Mouse (Mus musculus): ENCODE results near the gene Atp5g2.

DNA sequence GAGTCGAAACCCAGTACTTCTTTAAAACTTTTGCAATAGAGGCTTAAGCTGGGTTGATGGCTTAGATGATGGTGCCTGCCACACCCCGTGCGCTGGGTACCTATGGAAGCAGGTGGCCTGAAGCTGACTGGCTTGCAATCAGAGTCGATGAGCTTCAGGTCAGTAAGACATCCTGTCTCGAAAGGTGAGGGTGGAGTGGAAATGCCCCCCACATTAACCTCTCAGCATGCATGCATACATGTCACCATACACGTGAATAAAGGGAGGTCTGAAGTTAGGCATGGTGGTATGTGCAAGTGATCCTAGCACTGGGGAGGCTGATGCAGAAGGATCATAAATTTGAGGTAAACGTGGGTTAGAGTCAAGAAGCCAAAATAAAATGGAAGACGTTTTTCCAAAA lies 2.6 kb downstream of the Atp5g2 start:
- TF ChIP-seq POLR2A (IDR thresholded peaks at IDR 0.05; ENCODE audit: control insufficient read depth in 1 of 2, insufficient read depth in 1 of 2, low read depth in 1 of 2, low read length in 2 of 2, poor library complexity in 1 of 2): no peak
- no peak for TF ChIP-seq CTCF (IDR thresholded peaks at IDR 0.05 in 2 of 3, conservative IDR thresholded peaks at IDR 0.05 in 1 of 3; ENCODE audit: control insufficient read depth in 1 of 3, insufficient read depth in 1 of 3, low read depth in 2 of 3, low read length in 3 of 3, poor library complexity in 1 of 3, severe bottlenecking in 1 of 3)
- no peak for TF ChIP-seq MAX (IDR thresholded peaks at IDR 0.05; ENCODE audit: low read length)
- no peak for TF ChIP-seq CHD1 (IDR thresholded peaks at IDR 0.05; ENCODE audit: low read depth, low read length)
- no peak for TF ChIP-seq GATA1 (IDR thresholded peaks at IDR 0.05; ENCODE audit: low read depth, low read length)
- TF ChIP-seq SMC3 (IDR thresholded peaks at IDR 0.05; ENCODE audit: low read depth, low read length): no peak

Data from MEL (cell line).